Mouse (Mus musculus): ENCODE measurements around the gene Map3k21. TPM values are rescaled to one million over a fixed set of nuclear protein-coding genes. Genes with fewer than 3 reads are reported as not detected.

Map3k21 gene
- total and polyA plus RNA-seq, 2 experiments from 2014 or later, result 0.07 to 0.34 TPM

- Histone ChIP-seq H3K4me3 (ENCODE audit: low read depth, low read length) (no peak overlapping the region), H3K27me3 (ENCODE audit: control insufficient read depth, insufficient read depth, low read length) (peaks cover 48% of the 10 kb centered on the region), H3K27ac (ENCODE audit: low read depth) (no peak overlapping the region), H3K9me3 (replicated peaks; ENCODE audit: control insufficient read depth, low read length) (no peaks in the 10 kb centered on the region), H3K4me2 (ENCODE audit: low read depth, low read length) (no peak overlapping the region), H3K36me3 (replicated peaks; ENCODE audit: control insufficient read depth, insufficient read depth, low read length) (no peaks in the 10 kb centered on the region), H3K4me1 (ENCODE audit: control insufficient read depth, insufficient read depth) (peaks cover 11% of the 10 kb centered on the region; the same call in 1 of the 2 replicates), H3K9ac (replicated peaks; ENCODE audit: low read depth, low read length) (no peak overlapping the region)
- 78% methylated on average over 4 of the region's 4 CpGs for WGBS
- no peak for TF ChIP-seq EP300 (IDR thresholded peaks at IDR 0.05; ENCODE audit: low read depth)
- TF ChIP-seq CTCF (IDR thresholded peaks at IDR 0.05; ENCODE audit: low read depth), result no peak
- ATAC-seq (ENCODE audit: insufficient read depth, low read depth) (no peak), DNase-seq (ENCODE audit: low spot score) (no peak)
Measured at GRCm38 (mm10) chr8:125913206-125913605, 3.0 kb downstream of the Map3k21 start.

- H3K36me3 ChIP-seq (replicated peaks; ENCODE audit: control insufficient read depth, insufficient read depth, low read length), result no peaks in the 10 kb centered on the region
- no peak overlapping the region for H3K27ac ChIP-seq (ENCODE audit: low read depth)
- no peak for TF ChIP-seq CTCF (IDR thresholded peaks at IDR 0.05; ENCODE audit: low read depth)
- no peak for TF ChIP-seq EP300 (IDR thresholded peaks at IDR 0.05; ENCODE audit: low read depth)
- H3K27me3 ChIP-seq (ENCODE audit: control insufficient read depth, insufficient read depth, low read length), result peaks cover 39% of the 10 kb centered on the region
- H3K4me3 ChIP-seq (ENCODE audit: low read depth, low read length), result no peak overlapping the region
- DNase-seq (ENCODE audit: low spot score), result no peak
- no peak overlapping the region for H3K9ac ChIP-seq (replicated peaks; ENCODE audit: low read depth, low read length)
- WGBS, result 83% methylated on average over 9 of the region's 9 CpGs
- H3K9me3 ChIP-seq (replicated peaks; ENCODE audit: control insufficient read depth, low read length), result no peaks in the 10 kb centered on the region
- no peak overlapping the region for H3K4me2 ChIP-seq (ENCODE audit: low read depth, low read length)
- ATAC-seq (ENCODE audit: insufficient read depth, low read depth), result no peak
- peaks cover 11% of the 10 kb centered on the region; the same call in 1 of the 2 replicates for H3K4me1 ChIP-seq (ENCODE audit: control insufficient read depth, insufficient read depth)
Measured at GRCm38 (mm10) chr8:125914386-125914785, 4.1 kb downstream of the Map3k21 start.

DNA sequence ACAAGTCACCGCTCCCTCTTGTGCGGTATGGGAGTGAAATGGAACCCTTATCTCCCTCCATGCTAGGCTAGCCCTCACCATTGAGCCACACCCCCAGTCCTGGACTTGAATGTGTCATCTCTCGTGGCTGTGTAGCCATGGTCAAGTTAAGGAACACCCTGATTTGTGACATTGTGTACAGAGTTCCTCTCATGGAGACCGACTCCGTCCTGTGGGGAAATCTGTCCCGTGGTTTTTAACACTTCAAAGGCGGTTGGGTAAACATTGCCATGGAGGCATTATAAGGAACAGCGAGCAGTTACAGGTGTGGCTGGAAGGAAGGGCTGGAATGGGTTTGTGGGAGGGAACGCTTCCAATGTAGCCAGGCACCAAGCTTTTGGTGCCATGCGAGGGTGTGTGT lies 6.8 kb downstream of the Map3k21 start:
- WGBS, result 51% methylated on average over 10 of the region's 10 CpGs
- ATAC-seq (ENCODE audit: insufficient read depth, low read depth), result no peak

DNA sequence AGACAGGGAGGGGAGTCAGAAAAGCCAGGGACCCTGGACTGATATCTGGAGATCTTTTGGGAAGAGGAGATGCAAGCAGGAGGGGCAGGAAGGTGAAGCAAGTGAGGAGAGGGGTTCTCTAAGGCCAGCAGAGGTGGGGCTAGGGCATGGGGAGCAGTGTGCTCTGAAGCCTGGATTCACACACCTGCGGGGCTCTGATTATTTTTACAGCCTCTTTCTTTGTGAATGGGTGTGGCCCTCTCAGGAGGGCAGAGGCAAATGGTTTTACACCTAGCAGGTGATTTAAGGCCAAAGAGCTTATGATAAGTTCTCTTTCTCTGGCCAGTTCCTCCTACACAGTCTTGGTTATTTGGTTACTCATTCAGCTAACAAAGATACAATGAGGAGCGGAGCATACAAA lies 8.5 kb downstream of the Map3k21 start:
- TF ChIP-seq CTCF (IDR thresholded peaks at IDR 0.05; ENCODE audit: low read depth) (no peak), EP300 (IDR thresholded peaks at IDR 0.05; ENCODE audit: low read depth) (no peak)
- Histone ChIP-seq H3K9ac (replicated peaks; ENCODE audit: low read depth, low read length) (no peak overlapping the region), H3K27ac (ENCODE audit: low read depth) (no peak overlapping the region), H3K4me1 (ENCODE audit: control insufficient read depth, insufficient read depth) (no peaks in the 10 kb centered on the region), H3K9me3 (replicated peaks; ENCODE audit: control insufficient read depth, low read length) (no peaks in the 10 kb centered on the region), H3K4me3 (ENCODE audit: low read depth, low read length) (no peak overlapping the region), H3K36me3 (replicated peaks; ENCODE audit: control insufficient read depth, insufficient read depth, low read length) (no peaks in the 10 kb centered on the region), H3K27me3 (ENCODE audit: control insufficient read depth, insufficient read depth, low read length) (no peaks in the 10 kb centered on the region), H3K4me2 (ENCODE audit: low read depth, low read length) (no peak overlapping the region)
- 67% methylated on average over 2 of the region's 2 CpGs for WGBS
- DNase-seq (ENCODE audit: low spot score), result no peak
- no peak for ATAC-seq (ENCODE audit: insufficient read depth, low read depth)

More for the DNA sequence above, 6.8 kb downstream of the Map3k21 start:
- H3K27me3 ChIP-seq (ENCODE audit: control insufficient read depth, insufficient read depth, low read length), result peaks cover 13% of the 10 kb centered on the region
- DNase-seq (ENCODE audit: low spot score), result no peak
- H3K27ac ChIP-seq (ENCODE audit: low read depth), result no peak overlapping the region
- no peaks in the 10 kb centered on the region for H3K4me1 ChIP-seq (ENCODE audit: control insufficient read depth, insufficient read depth)
- no peak overlapping the region for H3K4me3 ChIP-seq (ENCODE audit: low read depth, low read length)
- TF ChIP-seq CTCF (IDR thresholded peaks at IDR 0.05; ENCODE audit: low read depth) (no peak), EP300 (IDR thresholded peaks at IDR 0.05; ENCODE audit: low read depth) (no peak)
- H3K9me3 ChIP-seq (replicated peaks; ENCODE audit: control insufficient read depth, low read length), result no peaks in the 10 kb centered on the region
- H3K9ac ChIP-seq (replicated peaks; ENCODE audit: low read depth, low read length), result no peak overlapping the region
- no peak overlapping the region for H3K4me2 ChIP-seq (ENCODE audit: low read depth, low read length)
- H3K36me3 ChIP-seq (replicated peaks; ENCODE audit: control insufficient read depth, insufficient read depth, low read length), result no peaks in the 10 kb centered on the region

- Histone ChIP-seq H3K9me3 (replicated peaks; ENCODE audit: control insufficient read depth, low read length) (no peaks in the 10 kb centered on the region), H3K27ac (ENCODE audit: low read depth) (no peak overlapping the region), H3K9ac (replicated peaks; ENCODE audit: low read depth, low read length) (no peak overlapping the region), H3K4me2 (ENCODE audit: low read depth, low read length) (no peak overlapping the region), H3K27me3 (ENCODE audit: control insufficient read depth, insufficient read depth, low read length) (no peaks in the 10 kb centered on the region), H3K4me3 (ENCODE audit: low read depth, low read length) (no peak overlapping the region), H3K36me3 (replicated peaks; ENCODE audit: control insufficient read depth, insufficient read depth, low read length) (no peaks in the 10 kb centered on the region), H3K4me1 (ENCODE audit: control insufficient read depth, insufficient read depth) (no peaks in the 10 kb centered on the region)
- TF ChIP-seq EP300 (IDR thresholded peaks at IDR 0.05; ENCODE audit: low read depth), result no peak
- no peak for TF ChIP-seq CTCF (IDR thresholded peaks at IDR 0.05; ENCODE audit: low read depth)
- WGBS, result 90% methylated on average over 8 of the region's 8 CpGs
- DNase-seq (ENCODE audit: low spot score) (no peak), ATAC-seq (ENCODE audit: insufficient read depth, low read depth) (no peak)
Measured at GRCm38 (mm10) chr8:125919560-125919959, 9.3 kb downstream of the Map3k21 start.

DNA sequence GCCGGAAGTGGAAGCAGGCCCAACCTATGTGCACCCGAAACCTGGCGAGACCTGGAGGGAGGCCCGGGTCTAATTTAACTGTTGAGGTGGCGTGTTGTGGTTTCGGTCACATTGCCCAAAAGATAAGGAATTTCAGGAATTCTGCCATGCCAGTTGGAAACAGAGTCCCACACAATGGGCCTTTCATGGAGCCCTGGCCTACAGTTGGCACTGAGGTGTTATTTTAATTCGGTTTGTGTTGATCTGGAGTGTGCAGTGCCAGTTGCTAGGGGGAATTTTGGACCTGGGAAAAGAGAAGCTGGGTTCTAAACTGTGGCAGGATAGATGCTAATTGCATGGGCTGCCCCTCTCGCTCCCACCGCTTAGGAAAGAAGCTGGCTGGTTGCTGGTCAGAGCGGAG lies 10.0 kb downstream of the Map3k21 start:
- H3K4me3 ChIP-seq (ENCODE audit: low read depth, low read length), result no peak overlapping the region
- H3K9me3 ChIP-seq (replicated peaks; ENCODE audit: control insufficient read depth, low read length), result no peaks in the 10 kb centered on the region
- DNase-seq (ENCODE audit: low spot score) (no peak), ATAC-seq (ENCODE audit: insufficient read depth, low read depth) (no peak)
- H3K9ac ChIP-seq (replicated peaks; ENCODE audit: low read depth, low read length), result no peak overlapping the region
- H3K4me2 ChIP-seq (ENCODE audit: low read depth, low read length), result no peak overlapping the region
- WGBS, result 88% methylated on average over 10 of the region's 10 CpGs
- H3K4me1 ChIP-seq (ENCODE audit: control insufficient read depth, insufficient read depth), result no peaks in the 10 kb centered on the region
- H3K27ac ChIP-seq (ENCODE audit: low read depth), result no peak overlapping the region
- H3K27me3 ChIP-seq (ENCODE audit: control insufficient read depth, insufficient read depth, low read length), result no peaks in the 10 kb centered on the region
- H3K36me3 ChIP-seq (replicated peaks; ENCODE audit: control insufficient read depth, insufficient read depth, low read length), result no peaks in the 10 kb centered on the region
- TF ChIP-seq EP300 (IDR thresholded peaks at IDR 0.05; ENCODE audit: low read depth), result no peak
- TF ChIP-seq CTCF (IDR thresholded peaks at IDR 0.05; ENCODE audit: low read depth), result no peak

Measured in heart, postnatal 0 days (tissue).